Mouse (Mus musculus) heart, adult 8-10 months (tissue): ENCODE measurements around the gene Tns1. TPM values are rescaled to one million over a fixed set of nuclear protein-coding genes. Genes with fewer than 3 reads are reported as not detected.

Experiments
- DNase-seq: peaks from one replicate; pipeline ENCODE4 v3.0.0; 2022; ENCODE audit warnings: low spot score
- total RNA-seq, 4 experiments: library from RNA; stranded (reverse); gene quantifications; 2 replicates each; pipeline ENCODE4 v1.2.4; 2022

Gene Tns1
- total RNA-seq, 4 experiments from 2014 or later, result 733 to 828 (median 798) TPM

- no peak for DNase-seq
Measured at GRCm38 (mm10) chr1:73993279-73993678, 131.0 kb downstream of the Tns1 start.

GRCm38 (mm10) chr1:73992201-73992938, 131.9 kb downstream of the Tns1 start:
- no peak for DNase-seq

- no peak for DNase-seq
Measured at GRCm38 (mm10) chr1:73991226-73991625, 133.0 kb downstream of the Tns1 start.

DNA sequence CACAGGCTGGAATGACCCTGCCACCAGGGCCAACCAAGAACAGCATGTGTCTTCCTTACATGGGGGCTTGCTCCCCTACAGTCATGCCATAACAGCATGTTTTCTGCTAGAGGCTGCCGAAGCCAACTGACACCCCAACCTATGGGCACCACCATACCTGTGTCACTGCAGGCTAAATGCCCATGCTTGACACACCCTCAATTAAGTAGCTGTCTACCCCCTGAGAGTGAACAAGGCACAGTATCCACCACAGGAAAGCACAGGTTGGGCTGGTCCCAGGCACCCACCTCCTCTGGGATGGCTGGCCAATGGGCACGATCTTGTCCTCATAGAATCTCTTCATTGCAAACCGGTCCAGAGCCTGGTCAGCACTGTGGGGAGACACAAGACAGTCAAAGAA, 134.2 kb downstream of the Tns1 start:
- no peak for DNase-seq

DNA sequence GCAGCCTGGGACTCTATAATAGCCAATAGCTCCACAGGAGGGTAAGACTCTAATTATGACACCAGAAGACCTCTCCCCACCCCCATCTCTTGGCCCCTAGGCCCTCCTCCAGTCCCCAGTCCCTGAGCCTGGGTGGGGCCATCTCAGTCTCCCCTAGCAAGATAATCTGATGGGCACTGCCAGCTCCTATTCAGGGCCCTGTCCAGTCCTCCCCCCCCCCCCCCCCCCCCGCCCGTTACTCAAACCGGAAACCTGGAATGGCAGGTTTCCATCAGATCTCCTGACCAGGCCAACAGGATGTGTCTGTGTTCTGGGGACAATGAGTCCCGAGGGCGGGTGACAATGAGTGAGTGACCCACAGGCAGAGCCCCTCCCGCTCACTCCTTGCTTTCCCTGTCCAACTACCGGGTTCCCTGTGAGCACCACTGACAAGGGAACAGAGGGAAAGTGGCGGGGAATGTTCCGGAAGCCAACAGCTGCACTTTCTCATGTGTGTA, 136.5 kb downstream of the Tns1 start:
- peak; percentile 89 for DNase-seq

GRCm38 (mm10) chr1:73986268-73987045, 137.8 kb downstream of the Tns1 start:
- DNase-seq, result peak; percentile 78

DNA sequence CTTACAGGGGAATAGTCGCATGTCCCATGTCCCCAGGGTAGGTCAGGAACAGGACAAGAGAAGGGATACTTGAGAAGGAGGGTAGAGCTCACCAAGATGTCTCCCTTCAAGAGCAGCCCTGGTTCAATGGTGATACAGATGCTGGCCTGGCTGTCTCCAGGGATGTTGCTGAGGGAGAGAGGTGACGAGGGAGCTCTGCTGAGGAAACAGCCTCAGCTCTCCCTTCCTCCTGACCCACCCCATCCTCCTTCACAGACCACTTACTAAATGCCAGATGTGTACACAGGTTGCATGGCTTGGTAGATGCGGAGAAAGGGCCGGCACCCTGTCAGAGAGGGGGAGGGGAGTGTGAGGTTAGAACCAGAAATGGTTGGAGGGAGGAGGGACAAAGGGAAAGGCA, 138.6 kb downstream of the Tns1 start:
- no peak for DNase-seq

- DNase-seq, result peak; percentile 63
Measured at GRCm38 (mm10) chr1:73979214-73979613, 145.0 kb downstream of the Tns1 start.

DNA sequence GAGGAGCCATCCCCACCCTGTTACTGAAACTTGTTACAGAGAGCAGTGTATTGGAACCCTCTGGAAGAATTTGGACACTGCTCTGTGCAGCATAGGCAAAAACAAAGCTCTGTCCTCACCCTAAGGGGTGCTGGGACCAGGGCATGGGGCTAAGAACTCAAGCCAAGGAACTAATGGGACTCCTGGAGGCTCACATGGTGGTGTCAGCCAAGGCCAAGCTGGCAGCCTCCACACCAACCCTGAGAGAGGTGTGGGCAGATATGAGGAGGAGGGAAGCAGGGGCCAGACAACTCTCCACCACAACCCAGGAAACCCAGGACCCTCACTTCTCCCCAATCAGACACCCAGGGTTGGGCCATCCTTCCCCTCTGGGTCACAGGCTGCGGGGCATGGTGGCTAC, 145.7 kb downstream of the Tns1 start:
- peak; percentile 29 for DNase-seq

DNA sequence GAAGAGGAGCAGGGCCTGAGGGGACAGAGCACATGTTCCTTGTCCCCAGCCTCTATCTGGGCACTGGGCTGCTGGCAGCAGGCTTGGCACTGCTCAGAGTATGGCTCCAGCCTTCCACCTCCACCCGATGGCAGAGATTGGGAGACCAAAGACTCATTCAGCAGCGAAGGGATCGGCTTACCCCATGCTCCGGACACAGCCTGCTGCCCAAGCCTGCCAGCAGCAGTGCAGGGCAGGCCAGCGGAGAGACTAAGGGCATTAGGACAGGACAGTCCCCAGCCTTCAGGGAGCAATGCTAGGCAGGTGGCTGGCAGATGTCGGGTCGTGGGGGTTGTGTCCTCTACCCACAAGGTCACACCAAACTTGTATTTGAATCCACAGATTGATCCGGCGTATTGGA, 150.3 kb downstream of the Tns1 start:
- no peak for DNase-seq

DNA sequence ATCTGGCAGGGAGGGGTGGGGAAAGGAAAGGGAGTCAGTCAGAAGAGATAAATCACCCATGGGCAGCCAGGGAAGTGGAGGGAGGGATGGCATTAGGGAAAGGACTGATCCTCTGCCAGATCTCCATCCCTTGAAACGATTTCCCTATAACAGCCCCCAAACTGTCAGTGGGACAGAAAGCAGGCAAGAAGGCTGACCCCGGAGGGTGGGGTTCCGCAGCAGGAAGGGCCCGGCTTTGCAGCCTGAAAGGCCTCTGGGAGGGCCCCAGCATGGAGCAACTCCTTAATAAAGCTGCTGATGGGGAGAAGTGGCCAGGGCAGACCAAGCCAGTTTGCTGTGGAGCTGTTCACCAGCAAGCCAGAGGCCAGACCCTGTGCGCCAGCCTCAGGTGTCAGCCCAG, 151.5 kb downstream of the Tns1 start:
- no peak for DNase-seq

- DNase-seq, result no peak
Measured at GRCm38 (mm10) chr1:73970161-73970730, 154.0 kb downstream of the Tns1 start.

DNA sequence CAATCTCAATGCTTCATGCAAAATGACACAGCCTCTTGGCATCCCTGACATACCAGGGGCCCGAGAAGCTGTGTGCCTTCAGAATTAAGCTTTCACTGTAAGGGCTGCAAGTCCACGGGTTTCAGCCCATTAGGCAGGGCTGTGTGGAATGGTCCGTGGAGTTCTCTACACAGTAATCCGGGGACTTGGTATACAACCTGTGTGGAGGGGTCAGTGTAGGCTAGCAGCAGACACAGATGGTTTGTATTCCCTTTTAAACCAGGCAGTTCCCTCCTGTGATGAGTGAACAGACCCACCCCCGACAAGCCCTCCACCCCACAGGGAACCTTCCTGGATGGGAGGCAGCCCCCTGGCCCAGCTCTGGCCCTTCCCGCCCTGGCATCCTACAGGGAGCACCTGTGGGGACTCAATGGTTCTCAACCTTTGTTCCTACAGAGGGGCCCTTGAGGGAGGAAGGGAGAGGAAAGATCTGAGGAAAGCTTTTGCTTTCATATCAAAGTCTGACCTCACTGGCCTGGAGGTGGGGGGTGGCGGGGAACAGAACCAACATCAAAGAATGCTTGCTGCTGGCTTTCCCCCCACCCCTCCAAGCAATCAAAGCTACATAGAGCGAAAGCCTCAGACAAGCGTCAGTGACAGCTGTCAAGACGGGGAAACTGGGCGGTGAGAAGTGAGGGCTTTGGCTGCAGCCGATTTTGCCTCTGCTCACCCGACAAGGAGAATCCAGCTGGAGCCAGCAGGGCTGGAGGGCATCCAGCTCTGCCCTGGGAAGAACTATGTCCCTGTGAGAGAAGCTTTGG, 155.3 kb downstream of the Tns1 start:
- no peak for DNase-seq

GRCm38 (mm10) chr1:73966411-73967238, 157.6 kb downstream of the Tns1 start:
- DNase-seq, result peak; percentile 88

- no peak for DNase-seq
Measured at GRCm38 (mm10) chr1:73964151-73964743, 160.0 kb downstream of the Tns1 start.

DNA sequence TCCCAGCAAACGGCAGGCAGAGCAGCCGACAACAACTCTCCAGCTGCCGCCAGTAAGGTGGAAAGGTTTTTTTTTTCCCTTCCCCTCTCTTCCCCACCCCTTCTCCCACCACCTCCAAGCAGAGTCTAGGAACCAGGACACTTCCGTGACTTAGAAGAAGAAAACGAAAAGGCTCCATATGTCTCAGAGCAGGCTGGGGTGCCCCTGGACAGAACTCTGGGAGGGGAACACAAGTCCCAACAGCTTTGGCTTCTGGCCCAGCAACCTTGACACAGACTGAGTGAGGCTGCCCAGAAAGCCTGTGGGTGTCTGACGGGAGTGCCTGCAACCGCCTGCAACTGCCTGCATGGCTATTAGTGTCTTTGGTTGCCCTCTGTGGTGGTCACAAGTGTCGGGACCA, 160.6 kb downstream of the Tns1 start:
- DNase-seq, result peak; percentile 85

DNA sequence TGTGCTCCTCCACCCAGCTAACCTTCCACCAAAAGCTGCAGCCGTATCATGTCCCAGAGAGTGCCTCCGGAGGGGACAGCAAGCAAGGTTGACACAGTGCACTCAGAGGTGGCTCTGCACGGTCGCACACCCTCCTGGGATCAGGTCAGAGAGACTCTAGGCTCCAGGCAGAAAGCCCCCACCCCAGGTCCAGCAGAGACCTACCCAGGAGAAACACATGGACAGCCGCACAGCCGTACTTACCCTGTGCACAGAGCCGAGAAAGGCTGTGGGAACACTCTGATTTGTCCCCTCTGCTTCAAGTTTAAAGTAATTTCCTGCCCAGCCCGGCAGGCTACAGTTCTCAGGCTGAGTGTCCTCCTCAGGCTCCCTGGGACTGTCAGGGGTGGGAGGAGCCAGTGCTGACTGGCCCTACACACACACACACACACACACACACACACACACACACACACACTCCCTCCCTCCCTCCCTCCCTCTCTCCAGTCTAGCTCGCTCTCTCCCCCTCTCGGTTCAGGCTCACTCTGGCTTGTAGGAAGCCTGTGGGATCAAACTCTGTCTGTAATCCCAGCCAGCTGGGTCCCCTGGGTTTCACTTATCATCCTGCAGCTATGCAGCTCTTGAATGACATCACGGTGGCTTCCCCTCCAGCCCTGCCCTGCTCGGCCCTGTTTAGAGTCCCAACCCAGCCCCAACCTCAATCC, 161.4 kb downstream of the Tns1 start:
- DNase-seq, result peak; percentile 93

DNA sequence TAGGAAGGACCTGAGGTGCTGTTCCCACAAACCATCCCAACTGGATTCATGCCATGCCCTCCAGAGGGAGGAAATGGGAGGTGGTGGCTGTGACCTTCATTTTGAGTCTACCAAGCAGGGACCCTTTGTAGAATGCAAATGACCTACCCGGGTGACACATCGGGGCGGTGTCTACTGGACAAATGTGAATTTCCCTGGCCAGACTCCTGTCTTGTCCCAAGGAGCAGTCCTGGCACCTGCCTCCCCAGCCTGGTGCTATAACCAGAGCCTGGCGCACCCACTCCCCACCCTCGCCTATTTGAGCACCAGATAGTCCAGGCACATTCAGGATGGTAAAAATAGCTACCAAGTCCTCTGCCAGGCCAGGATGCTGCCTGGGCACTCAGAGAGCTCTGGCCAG, 162.2 kb downstream of the Tns1 start:
- peak; percentile 68 for DNase-seq

DNA sequence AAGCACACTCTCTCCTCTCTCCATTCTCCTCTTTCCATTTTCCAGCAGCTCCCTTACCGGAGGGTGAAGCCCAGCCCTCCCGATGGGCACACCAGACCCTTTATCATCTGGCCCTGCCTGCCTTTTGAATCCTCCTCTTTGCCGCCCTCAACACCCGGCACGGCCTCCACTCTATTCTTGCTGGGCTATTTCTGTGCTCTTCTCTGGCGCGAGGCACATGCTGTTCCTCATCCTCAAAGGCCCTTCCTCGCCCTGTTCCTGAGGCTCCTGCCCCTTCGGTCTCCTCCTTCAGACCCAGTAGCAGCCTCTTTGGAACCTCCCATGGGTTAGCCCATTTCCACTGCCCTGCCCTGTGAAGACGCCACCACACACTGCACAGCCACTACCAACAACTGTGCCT, 164.5 kb downstream of the Tns1 start:
- DNase-seq, result no peak

DNA sequence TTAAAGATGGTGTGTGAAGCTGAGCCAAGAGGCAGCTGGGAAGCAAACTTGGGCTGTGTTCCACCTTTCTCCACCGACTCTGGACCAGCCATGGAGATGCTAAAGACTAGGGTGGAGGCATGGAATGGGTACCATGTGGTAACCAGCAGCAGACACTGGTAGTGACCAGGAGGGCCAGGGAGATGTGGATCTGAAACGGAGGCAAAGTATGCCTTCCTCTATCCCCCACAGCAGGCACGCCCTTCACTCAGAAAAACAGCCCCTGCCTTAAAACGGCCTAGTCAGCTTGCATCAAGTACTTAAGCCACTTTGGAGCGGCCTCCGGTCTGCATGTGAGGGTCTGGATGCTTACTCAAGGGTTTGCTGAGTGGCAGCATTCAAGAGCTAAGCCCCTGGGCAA, 164.9 kb downstream of the Tns1 start:
- no peak for DNase-seq
